Mouse (Mus musculus) spleen, postnatal 4 days (tissue): ENCODE measurements at regions not wholly inside any gene's neighbourhood (a gene's known extent, or its start where the extent isn't known, plus 50 kb on each side); places are given as distances from the start of the nearest gene placed in this dataset.
A peak's percentile ranks its signal among the peaks of the same experiment; 100 is the strongest.
"Not testable (repeated sequence)": the region's sequence is repeated elsewhere in the genome, so short reads cannot be mapped to it uniquely, and the experiment has no call there.

Experiments
- DNase-seq, 2 experiments: peaks; one replicate each; pipeline ENCODE4 v3.0.0; 2022; ENCODE audit warnings: low spot score in 2 of 2

- DNase-seq, result peak; percentile 23 to 74
These were observed 71.0 kb upstream of the Prl4a1 start for GRCm38 (mm10) chr13:27945062-27945461.

- DNase-seq, result not testable (repeated sequence)
These were observed 55.6 kb upstream of the Prl4a1 start for GRCm38 (mm10) chr13:27960421-27960820.

DNA sequence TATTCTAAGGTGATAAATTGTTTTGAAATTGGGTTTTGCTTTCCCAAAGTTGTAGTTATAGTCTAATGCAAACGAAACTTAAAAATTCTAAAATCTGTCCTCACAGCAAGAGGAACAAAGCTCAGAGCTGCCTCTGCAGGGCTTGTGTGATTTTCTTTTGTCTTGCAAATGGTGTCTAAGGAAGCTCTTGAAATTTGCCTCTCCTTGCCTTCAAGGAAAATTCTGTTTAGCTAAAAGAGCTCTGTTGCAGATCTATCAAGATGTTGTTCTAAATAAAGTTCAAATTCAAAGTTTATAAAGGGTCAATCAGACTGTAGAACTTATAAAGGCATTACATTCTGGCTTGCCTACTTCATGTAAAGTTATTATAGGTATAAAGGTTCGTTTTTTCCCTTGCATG lies 53.6 kb upstream of the Prl4a1 start:
- not testable (repeated sequence) for DNase-seq

DNA sequence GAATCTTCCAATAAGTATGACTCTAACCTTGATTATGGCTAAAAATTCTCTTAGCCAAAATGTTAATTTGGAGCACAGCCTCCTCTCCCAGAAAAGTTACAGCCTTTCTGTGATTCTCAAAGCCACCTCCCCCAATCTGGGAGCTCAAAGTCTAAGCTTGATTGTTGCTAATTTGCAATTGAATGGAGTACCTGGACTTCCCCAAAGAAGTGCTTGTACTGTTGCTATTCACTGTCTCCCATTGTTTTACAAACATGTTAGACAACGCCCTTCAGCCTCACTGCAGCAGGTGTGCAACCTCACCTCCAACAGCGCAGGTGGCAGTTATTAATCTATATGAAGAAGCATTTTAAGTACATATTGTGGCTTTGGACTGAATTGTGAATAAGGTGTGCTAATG lies 50.0 kb upstream of the Prl4a1 start:
- DNase-seq, result not testable (repeated sequence)
